Mouse (Mus musculus): ENCODE data around the gene Adamts20. TPM values are rescaled to one million over a fixed set of nuclear protein-coding genes. Genes with fewer than 3 reads are reported as not detected.
"Not testable (repeated sequence)": the region's sequence is repeated elsewhere in the genome, so short reads cannot be mapped to it uniquely, and the experiment has no call there.

Adamts20 gene
- polyA plus RNA-seq, 1 experiment from 2014 or later: 2.0 TPM

GRCm38 (mm10) chr15:94404071-94404545, 61.1 kb downstream of the Adamts20 start:
- Histone ChIP-seq H3K4me3 (ENCODE audit: low read depth, low read length) (peak overlapping the region; percentile 81), H3K4me2 (ENCODE audit: low read length) (peak overlapping the region; percentile 94), H3K4me1 (ENCODE audit: control insufficient read depth, insufficient read depth, low read length) (peaks cover 7% of the 10 kb centered on the region), H3K9me3 (replicated peaks; ENCODE audit: control insufficient read depth, low read length, poor library complexity, severe bottlenecking) (no peaks in the 10 kb centered on the region), H3K36me3 (ENCODE audit: control insufficient read depth, insufficient read depth, low read length) (no peaks in the 10 kb centered on the region), H3K27me3 (ENCODE audit: control insufficient read depth, insufficient read depth, low read depth, low read length) (peaks cover 7% of the 10 kb centered on the region), H3K9ac (ENCODE audit: low read depth, low read length) (peak overlapping the region; percentile 78), H3K27ac (ENCODE audit: low read length) (peak overlapping the region; percentile 66)
- ATAC-seq: peak; percentile 94
- 1% methylated on average over 40 of the region's 65 CpGs for WGBS

- Histone ChIP-seq H3K9me3 (replicated peaks; ENCODE audit: control insufficient read depth, low read length, poor library complexity, severe bottlenecking) (no peaks in the 10 kb centered on the region), H3K4me1 (ENCODE audit: control insufficient read depth, insufficient read depth, low read length) (peaks cover 7% of the 10 kb centered on the region), H3K4me2 (ENCODE audit: low read length) (peak overlapping the region; percentile 94), H3K27ac (ENCODE audit: low read length) (peak overlapping the region; percentile 66; the same call in 1 of the 2 replicates), H3K4me3 (ENCODE audit: low read depth, low read length) (peak overlapping the region; percentile 81), H3K9ac (ENCODE audit: low read depth, low read length) (peak overlapping the region; percentile 78), H3K36me3 (ENCODE audit: control insufficient read depth, insufficient read depth, low read length) (no peaks in the 10 kb centered on the region), H3K27me3 (ENCODE audit: control insufficient read depth, insufficient read depth, low read depth, low read length) (peaks cover 7% of the 10 kb centered on the region)
- under 1% methylated on average over 33 of the region's 34 CpGs for WGBS
- ATAC-seq: peak; percentile 71
Measured at GRCm38 (mm10) chr15:94403461-94404070, 61.7 kb downstream of the Adamts20 start.

DNA sequence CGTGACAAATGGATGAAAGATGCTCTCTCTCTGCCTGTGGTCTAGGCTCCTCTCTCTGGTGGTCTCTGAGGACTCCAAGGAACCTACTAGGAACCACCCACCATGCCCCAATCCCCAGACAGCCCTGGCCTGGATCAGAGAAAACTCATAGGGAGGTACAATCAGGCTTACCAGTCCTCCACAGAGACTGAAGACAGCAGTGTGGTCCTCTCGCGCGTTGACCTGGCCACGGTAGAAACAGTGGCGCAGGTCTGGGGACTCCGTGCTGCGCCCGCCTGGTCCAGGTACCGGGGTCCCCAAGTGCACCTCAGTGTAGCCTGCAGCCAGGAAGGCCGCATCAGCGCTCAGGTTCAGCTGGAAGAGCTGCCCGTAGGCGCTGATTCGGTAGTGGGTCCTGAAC, 62.2 kb downstream of the Adamts20 start:
- 5% methylated on average over 15 of the region's 15 CpGs for WGBS
- H3K9ac ChIP-seq (ENCODE audit: low read depth, low read length): peak overlapping the region; percentile 78
- peak overlapping the region; percentile 81 for H3K4me3 ChIP-seq (ENCODE audit: low read depth, low read length)
- peaks cover 7% of the 10 kb centered on the region for H3K4me1 ChIP-seq (ENCODE audit: control insufficient read depth, insufficient read depth, low read length)
- no peaks in the 10 kb centered on the region for H3K9me3 ChIP-seq (replicated peaks; ENCODE audit: control insufficient read depth, low read length, poor library complexity, severe bottlenecking)
- no peak for ATAC-seq
- peak overlapping the region; percentile 94 for H3K4me2 ChIP-seq (ENCODE audit: low read length)
- H3K27ac ChIP-seq (ENCODE audit: low read length): no peak overlapping the region
- H3K36me3 ChIP-seq (ENCODE audit: control insufficient read depth, insufficient read depth, low read length): no peaks in the 10 kb centered on the region
- peaks cover 7% of the 10 kb centered on the region for H3K27me3 ChIP-seq (ENCODE audit: control insufficient read depth, insufficient read depth, low read depth, low read length)

GRCm38 (mm10) chr15:94392737-94393136, 72.5 kb downstream of the Adamts20 start:
- H3K4me2 ChIP-seq (ENCODE audit: low read length): no peak overlapping the region
- no peaks in the 10 kb centered on the region for H3K36me3 ChIP-seq (ENCODE audit: control insufficient read depth, insufficient read depth, low read length)
- no peak overlapping the region for H3K4me3 ChIP-seq (ENCODE audit: low read depth, low read length)
- no peaks in the 10 kb centered on the region; the same call in 1 of the 2 replicates for H3K4me1 ChIP-seq (ENCODE audit: control insufficient read depth, insufficient read depth, low read length)
- no peak for ATAC-seq
- no peak overlapping the region for H3K27ac ChIP-seq (ENCODE audit: low read length)
- no peaks in the 10 kb centered on the region for H3K9me3 ChIP-seq (replicated peaks; ENCODE audit: control insufficient read depth, low read length, poor library complexity, severe bottlenecking)
- H3K9ac ChIP-seq (ENCODE audit: low read depth, low read length): no peak overlapping the region
- H3K27me3 ChIP-seq (ENCODE audit: control insufficient read depth, insufficient read depth, low read depth, low read length): no peaks in the 10 kb centered on the region
- WGBS: 31% methylated on average over 7 of the region's 7 CpGs

GRCm38 (mm10) chr15:94390127-94390526, 75.1 kb downstream of the Adamts20 start:
- not testable (repeated sequence) for H3K4me1 ChIP-seq (ENCODE audit: control insufficient read depth, insufficient read depth, low read length); ATAC-seq; H3K4me3 ChIP-seq (ENCODE audit: low read depth, low read length); H3K4me2 ChIP-seq (ENCODE audit: low read length); H3K9me3 ChIP-seq (replicated peaks; ENCODE audit: control insufficient read depth, low read length, poor library complexity, severe bottlenecking); H3K36me3 ChIP-seq (ENCODE audit: control insufficient read depth, insufficient read depth, low read length); H3K27ac ChIP-seq (ENCODE audit: low read length); H3K27me3 ChIP-seq (ENCODE audit: control insufficient read depth, insufficient read depth, low read depth, low read length); H3K9ac ChIP-seq (ENCODE audit: low read depth, low read length)
- 68% methylated on average over 2 of the region's 2 CpGs for WGBS

DNA sequence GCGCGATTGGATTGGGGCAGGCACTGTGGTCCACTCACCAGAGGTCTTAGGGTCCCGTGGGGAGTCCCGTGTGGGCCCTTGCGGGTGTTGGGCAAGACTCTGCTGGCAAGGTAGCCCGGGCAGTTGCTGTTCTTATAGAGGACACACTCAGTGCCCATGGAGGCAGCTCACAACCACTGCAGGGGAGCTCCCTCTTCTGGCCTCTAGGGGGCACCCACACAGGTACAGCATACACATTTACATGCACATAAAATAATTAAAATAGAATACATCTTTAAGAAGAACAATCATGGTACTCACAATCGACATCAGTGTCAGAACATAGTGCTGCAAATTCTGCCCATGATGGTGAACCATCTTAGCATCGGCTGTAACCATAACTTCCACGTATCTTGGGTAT, 85.8 kb downstream of the Adamts20 start:
- H3K4me1 ChIP-seq (ENCODE audit: control insufficient read depth, insufficient read depth, low read length): no peaks in the 10 kb centered on the region
- 91% methylated on average over 6 of the region's 9 CpGs for WGBS
- ATAC-seq: no peak

DNA sequence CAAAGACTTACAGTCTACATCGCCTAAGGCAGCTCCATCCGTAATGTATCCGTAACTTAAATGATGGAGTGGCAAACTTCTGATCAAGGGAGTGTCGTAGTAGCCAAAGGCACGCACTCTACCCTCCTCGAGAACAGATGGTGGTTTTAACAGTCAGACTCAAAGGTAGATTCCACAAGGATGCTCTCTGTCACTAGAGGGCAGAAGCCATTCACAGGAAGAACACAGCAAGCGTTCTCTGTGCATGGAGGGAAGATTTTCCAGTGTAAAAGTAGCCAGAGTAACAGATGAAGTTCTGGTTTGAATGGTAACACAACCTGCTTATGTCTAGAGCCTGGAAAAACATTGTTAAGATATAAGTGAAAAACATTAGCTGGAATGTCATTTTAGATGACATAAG, 92.7 kb downstream of the Adamts20 start:
- Histone ChIP-seq H3K27me3 (ENCODE audit: control insufficient read depth, insufficient read depth, low read depth, low read length) (no peaks in the 10 kb centered on the region), H3K4me2 (ENCODE audit: low read length) (no peak overlapping the region), H3K4me3 (ENCODE audit: low read depth, low read length) (no peak overlapping the region), H3K36me3 (ENCODE audit: control insufficient read depth, insufficient read depth, low read length) (no peaks in the 10 kb centered on the region), H3K9me3 (replicated peaks; ENCODE audit: control insufficient read depth, low read length, poor library complexity, severe bottlenecking) (no peaks in the 10 kb centered on the region), H3K9ac (ENCODE audit: low read depth, low read length) (no peak overlapping the region), H3K27ac (ENCODE audit: low read length) (no peak overlapping the region), H3K4me1 (ENCODE audit: control insufficient read depth, insufficient read depth, low read length) (no peaks in the 10 kb centered on the region)
- ATAC-seq: no peak
- WGBS: 81% methylated on average over 7 of the region's 7 CpGs

More for the DNA sequence above, 85.8 kb downstream of the Adamts20 start:
- Histone ChIP-seq H3K4me2 (ENCODE audit: low read length) (no peak overlapping the region), H3K36me3 (ENCODE audit: control insufficient read depth, insufficient read depth, low read length) (no peaks in the 10 kb centered on the region), H3K9me3 (replicated peaks; ENCODE audit: control insufficient read depth, low read length, poor library complexity, severe bottlenecking) (no peaks in the 10 kb centered on the region), H3K27ac (ENCODE audit: low read length) (no peak overlapping the region), H3K4me3 (ENCODE audit: low read depth, low read length) (no peak overlapping the region), H3K9ac (ENCODE audit: low read depth, low read length) (no peak overlapping the region), H3K27me3 (ENCODE audit: control insufficient read depth, insufficient read depth, low read depth, low read length) (no peaks in the 10 kb centered on the region)

- no peaks in the 10 kb centered on the region for H3K9me3 ChIP-seq (replicated peaks; ENCODE audit: control insufficient read depth, low read length, poor library complexity, severe bottlenecking)
- no peaks in the 10 kb centered on the region for H3K4me1 ChIP-seq (ENCODE audit: control insufficient read depth, insufficient read depth, low read length)
- 91% methylated on average over 18 of the region's 18 CpGs for WGBS
- no peak for ATAC-seq
- H3K27ac ChIP-seq (ENCODE audit: low read length): no peak overlapping the region
- no peak overlapping the region for H3K4me3 ChIP-seq (ENCODE audit: low read depth, low read length)
- H3K9ac ChIP-seq (ENCODE audit: low read depth, low read length): no peak overlapping the region
- no peaks in the 10 kb centered on the region for H3K27me3 ChIP-seq (ENCODE audit: control insufficient read depth, insufficient read depth, low read depth, low read length)
- no peak overlapping the region for H3K4me2 ChIP-seq (ENCODE audit: low read length)
- 0 out of 2 replicates have a peak, but pooled peaks cover 2% of the 10 kb centered on the region for H3K36me3 ChIP-seq (ENCODE audit: control insufficient read depth, insufficient read depth, low read length)
Measured at GRCm38 (mm10) chr15:94349052-94349451, 116.2 kb downstream of the Adamts20 start.

DNA sequence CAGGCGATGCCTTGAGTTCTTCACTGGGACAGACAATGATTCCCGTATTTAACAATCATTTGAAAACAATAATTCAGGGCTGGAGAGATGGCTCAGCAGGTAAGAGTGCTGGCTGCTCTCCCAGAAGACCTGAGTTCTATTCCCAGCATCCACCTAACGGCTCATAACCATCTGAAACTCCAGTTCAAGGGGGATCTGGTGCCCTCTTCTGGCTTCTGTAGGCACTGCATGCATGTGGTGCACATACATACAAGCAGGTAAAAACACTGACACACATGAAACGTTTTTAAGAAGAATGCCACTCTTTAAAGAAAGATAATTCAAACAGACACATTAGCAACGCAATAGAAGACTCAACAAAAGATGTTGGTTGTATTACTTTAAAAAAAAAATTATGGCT, 120.9 kb downstream of the Adamts20 start:
- ATAC-seq: no peak
- Histone ChIP-seq H3K4me1 (ENCODE audit: control insufficient read depth, insufficient read depth, low read length) (no peaks in the 10 kb centered on the region), H3K27me3 (ENCODE audit: control insufficient read depth, insufficient read depth, low read depth, low read length) (no peaks in the 10 kb centered on the region), H3K4me3 (ENCODE audit: low read depth, low read length) (no peak overlapping the region), H3K27ac (ENCODE audit: low read length) (no peak overlapping the region), H3K36me3 (ENCODE audit: control insufficient read depth, insufficient read depth, low read length) (no peaks in the 10 kb centered on the region), H3K9me3 (replicated peaks; ENCODE audit: control insufficient read depth, low read length, poor library complexity, severe bottlenecking) (no peaks in the 10 kb centered on the region), H3K9ac (ENCODE audit: low read depth, low read length) (no peak overlapping the region), H3K4me2 (ENCODE audit: low read length) (no peak overlapping the region)
- 91% methylated on average over 5 of the region's 5 CpGs for WGBS
